Mouse (Mus musculus) right cerebral cortex, postnatal 4 days (tissue): Measurements from ENCODE around the gene Guk1.
A peak's percentile ranks its signal among the peaks of the same experiment; 100 is the strongest.

Source experiments
- DNase-seq: peaks from one replicate; pipeline ENCODE4 v3.0.0-alpha.2; 2022

The Guk1 gene

DNA sequence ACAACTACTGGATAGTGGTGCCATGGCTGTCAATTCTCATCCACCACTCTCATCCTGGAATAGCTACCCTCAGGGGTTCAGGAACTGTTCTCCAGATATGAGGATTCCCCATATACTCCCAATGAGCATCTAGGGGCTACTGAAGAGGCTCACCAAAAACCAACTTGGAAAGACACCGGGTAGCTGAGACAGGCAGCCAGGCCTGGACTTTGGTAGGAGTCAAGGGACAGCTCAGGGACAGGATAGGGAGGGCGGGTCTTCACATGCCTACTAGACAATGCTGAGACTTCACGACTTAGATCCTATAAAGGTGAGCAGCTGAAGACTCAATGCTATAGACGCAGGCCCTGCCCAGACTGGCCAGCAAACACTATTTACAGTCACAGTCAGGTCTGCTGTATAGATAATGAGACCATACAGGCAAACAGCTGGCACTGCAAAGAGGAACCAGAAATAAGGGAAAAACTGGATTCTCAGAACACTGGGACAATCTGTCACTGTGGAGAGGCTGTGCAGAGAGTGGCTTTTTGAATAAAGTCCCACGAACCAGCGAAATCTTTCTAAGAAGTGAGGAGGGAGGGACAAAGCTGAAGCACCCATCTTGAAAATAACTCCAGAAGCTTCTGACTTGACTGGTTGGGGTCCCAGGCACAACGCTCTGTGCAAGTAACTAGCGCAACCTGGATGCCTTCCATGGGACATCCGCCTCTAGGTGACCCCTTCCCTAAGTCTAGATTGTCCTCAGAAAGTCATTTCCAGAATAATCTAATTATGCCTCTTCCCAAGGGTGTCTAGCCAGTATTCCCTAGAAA lies 29.4 kb downstream of the Guk1 start:
- peak; percentile 24 for DNase-seq

DNA sequence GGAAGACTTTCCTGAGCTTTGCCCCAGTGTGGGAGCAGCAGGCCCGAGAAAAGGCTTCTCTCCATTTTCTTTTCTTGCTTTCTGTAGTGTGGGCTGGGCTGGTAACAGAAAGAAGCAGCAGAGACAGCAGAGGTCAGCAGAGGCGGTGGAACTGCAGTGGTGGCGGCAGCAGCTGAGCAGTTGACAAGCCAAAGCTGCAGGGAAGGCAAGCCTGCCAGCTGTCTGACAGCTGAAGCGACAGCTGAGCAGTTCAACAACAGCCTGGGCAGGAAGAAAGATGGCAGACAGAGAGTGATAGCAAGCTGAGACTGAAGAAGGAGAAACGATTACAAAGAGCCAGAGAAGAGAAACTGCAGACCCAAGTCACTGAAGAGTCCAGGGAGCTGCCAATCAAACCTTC lies 30.6 kb downstream of the Guk1 start:
- no peak for DNase-seq

DNA sequence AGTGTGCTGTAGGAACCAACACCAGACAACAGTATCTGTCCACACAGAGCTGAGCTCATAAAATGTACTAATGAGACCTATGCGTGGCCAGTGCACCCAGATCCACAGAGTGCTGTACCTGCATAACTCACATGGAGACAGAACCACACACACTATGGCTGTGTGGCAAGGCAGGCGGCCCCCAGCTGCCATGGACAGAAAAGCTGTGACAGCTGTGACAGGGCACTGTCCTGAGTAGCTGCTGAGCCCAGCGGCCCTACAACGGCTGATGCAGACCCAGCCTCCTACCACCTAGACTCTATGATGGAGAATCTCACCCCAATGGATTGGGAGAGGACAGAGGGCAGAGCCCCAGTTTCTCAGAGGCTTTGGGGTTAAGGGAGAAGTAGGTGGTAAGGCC lies 32.5 kb downstream of the Guk1 start:
- DNase-seq, result no peak

DNA sequence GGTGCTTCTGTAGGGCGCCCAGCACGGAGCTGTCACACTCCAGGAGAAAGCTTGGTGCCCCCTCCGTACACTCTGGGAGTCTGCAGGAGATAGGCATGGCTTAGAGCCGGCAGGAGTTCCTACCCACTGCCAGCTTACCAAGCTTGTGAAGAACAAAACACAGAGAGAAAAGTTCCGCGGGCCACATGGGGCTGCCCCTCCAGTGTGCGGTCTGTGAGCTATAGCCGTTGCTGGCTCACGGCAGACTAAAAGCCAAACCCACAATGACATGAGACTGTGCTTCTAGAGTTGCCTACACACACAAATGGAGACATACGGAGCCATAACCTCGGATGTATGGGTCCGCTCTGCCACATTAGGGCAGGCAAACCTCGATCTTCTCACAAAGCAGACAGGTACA lies 32.9 kb downstream of the Guk1 start:
- no peak for DNase-seq

DNA sequence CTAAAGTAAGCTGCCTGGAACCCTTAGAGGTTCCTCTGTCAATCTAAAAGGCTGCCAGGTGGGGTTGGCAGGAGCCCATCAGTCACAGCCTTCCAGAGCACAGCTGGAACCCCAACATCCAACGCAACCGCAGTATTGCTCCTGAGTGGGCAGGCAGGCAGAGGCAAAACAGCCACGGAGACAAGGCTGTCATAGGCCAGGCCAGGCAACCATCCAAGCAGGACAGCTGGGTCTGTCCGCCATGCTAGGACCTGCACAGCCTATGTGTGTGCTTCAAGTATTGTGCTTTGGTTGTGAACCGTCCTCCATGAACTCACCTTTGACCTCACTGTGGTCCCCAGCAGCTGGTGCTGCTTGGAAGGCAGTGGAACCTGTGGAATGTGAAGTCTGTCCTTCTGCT lies 36.1 kb downstream of the Guk1 start:
- no peak for DNase-seq

DNA sequence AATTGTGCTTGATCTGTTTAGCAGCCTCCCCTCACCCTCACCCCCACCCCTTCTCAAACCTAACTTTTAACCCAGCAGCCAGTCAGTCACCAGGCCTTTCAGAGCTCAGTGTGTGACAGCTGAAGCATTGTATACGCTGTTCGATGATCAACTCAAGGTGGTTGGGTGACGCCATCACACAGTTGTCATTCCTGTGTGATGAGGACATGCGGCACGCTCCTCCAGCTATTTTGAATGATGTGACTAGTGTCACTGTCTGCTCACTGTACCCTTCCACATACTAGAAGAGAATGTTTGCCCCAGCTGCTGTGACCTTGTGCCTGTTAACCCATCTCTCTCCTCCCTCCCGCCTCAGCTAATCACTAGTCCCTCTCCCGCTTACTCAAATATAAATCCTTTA lies 37.8 kb downstream of the Guk1 start:
- DNase-seq, result no peak

DNA sequence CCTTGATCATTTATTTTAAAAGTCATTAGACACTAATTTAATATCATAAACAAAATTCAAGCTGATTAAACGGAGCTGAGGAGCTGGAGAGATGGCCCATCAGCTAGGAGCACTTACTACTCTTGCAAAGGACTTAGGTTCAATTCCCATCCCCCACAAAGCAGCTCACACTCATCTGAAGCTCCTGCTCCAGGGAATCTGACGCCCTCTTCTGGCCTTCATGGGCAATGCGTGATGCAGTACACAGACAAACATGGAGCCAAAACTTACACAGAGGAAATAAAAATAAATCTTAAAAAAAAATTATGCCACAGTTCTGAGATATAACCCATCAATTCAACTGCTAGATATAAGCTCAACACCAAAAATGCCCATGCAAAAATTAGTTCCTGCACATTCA lies 40.3 kb downstream of the Guk1 start:
- no peak for DNase-seq

DNA sequence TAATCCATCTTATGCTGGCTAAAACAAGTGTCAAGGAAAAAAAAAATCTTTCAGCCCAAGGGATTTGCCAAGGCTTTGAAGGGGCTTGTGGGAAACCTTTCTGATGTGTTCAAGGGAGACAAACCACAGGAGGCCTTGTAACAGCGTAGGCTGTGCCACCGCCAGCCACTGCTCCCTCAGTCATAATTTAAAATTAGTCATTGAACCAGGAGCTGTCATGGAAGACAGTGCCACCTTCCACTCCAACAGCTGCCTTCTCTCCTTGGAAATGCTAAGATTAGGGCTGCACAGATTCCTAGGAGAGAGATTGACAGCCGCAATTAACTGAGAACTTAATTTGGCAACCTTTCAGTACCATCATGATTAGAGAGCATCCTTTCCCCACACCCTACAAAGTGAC lies 42.7 kb downstream of the Guk1 start:
- no peak for DNase-seq

DNA sequence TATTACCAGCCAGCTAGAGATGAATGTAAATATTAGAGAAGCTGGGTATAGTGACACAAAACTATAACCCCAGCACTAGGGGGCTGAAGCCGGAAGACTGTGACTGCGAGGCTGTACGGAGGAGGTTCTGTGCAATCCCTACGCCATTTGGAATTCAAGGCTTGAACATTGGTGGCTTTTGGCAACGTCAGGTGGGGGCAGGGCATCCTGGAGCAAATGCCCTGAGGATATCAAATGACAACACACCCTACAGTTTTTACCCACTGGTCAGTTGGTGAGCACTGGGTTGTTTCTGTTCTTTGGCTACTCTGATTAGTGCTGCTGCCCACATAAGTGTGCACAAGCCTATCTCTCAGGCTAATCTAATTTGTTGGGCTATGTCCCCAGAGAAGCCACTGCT lies 49.0 kb downstream of the Guk1 start:
- DNase-seq, result no peak

DNA sequence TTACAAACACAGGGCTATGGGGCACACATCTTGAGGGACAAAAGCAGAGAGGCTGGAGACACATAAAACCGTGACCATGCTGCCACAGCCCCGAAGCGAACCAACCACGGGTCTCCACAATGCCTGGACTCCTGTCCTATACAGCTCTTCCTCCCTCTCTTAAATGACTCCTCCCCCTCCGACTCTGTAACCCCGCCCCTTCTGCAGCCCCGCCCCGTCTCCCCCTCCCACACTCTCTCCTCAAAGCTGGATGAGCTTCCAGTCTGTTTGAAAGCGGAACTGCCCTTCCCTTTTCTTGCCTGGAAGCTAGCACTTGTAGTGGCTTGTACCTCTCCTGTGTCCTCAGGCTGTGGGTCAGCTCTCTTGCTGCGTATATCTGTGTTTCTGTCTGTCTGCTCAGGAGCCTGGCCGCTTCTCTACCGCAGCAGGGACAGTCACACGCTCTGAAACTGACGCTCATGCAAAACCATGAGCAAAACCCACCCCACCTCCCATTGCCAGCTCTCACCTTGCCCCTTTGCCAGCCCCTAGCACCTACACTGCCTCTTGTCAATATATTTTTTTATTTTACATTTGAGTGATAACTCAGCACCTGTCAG lies 50.1 kb downstream of the Guk1 start:
- no peak for DNase-seq

DNA sequence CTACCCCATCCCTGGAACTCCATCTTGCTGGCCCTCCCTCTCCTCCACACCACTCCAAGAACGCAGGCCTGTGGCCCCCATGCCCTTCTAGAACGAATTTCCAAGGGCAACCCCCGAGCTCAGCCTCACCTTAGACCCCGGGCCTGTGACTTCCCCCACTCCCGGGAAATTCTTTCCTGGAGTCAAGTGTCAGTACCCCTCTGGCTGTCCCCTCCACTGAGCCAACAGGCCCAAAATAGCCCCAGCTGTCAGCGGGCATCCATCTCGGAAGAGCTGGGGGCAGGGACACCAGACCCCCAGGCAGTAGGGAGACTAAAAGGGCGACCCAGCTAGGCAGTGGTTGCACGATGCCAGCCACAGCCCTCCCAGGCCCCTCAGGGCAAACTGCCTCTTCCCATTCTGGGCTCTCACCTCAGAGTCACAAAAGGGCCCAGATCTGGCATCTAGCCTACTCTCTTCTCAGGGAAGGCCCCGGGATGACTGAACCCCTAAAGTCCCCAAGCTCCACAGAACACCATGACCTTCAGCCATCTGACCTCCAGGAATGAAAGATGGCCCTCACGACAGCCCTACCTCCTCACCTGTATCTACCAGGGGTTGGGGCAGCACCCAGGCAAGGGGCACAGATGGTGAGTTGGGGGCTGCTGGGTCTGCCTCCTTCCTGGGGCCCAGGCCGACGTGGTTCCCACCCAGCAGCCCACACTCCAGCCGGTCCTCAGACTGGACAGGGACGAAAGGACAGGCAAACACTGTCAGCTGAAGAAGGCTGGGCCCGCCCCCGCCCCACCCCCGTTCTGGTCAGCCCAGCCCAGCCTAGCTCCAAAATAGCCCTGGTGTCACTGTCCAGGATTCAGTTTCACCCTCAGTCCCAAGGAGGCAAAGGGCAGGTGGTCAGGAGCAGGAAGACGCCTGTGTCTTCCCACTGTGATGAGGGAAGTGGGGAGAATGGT lies 53.2 kb downstream of the Guk1 start:
- DNase-seq, result no peak

DNA sequence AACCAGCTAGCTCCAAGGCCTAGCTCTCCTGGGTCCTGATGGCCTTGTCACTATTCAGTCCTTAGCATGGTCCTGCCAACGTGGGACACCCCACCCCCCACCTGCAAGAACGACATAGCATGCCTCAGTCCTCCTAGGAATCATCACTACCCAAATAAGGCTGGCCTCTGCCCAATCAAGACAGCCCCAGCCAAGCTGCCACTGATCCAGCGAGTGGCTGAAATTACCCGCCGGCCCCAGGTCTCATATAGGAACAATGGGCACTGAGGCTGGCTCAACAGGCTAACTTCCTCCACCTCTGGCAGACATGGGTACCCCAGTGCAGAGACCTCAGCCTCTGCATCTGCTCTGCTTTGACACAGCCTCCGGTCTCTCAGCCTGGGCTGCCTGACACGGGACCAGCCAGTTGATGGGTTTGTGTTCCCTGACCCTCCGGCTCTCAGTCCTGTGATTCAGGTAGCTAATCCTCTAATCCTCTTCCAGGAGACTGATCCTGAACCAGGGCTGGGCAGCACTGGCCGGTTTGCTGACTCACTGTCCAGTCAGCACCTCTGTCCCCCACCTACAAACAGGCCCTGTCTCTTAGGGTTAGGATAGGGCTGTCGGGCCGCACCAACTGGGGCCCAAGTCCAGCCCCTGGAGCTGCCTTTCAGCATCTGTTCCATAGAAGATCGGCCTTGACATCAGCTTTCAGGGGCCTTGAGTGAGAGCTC lies 54.9 kb downstream of the Guk1 start:
- no peak for DNase-seq

DNA sequence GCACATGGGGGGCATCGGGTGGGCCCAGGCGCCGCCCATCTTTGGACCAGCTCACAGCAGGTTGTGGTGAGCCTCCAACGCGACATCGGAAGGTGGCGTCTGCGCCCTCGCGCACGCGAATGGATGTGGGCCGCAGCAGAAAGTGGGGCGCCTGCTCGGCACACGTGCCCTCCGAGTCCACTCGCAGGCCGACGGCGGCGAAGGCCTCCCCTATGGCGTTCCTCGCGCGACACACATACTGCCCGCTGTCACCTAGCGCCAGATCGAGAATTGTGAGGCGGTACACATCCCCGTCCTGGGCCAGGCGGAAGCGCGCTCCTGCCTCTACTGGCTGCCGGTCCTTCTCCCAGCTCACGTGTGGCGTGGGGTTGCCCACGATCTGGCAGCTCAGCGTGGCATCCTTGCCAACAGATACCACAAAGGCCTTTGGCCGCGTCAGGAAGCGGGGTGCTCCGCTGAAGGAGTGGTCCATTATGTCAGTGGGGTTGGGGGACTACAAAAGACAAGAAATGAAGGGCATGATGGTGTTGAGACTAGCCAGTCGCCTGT lies 56.0 kb downstream of the Guk1 start, which contains the start of gene Obscn:
TSS of gene Obscn (minus strand) at position 499 of the 549 bp plus-strand sequence.
- DNase-seq, result peak; percentile 20

DNA sequence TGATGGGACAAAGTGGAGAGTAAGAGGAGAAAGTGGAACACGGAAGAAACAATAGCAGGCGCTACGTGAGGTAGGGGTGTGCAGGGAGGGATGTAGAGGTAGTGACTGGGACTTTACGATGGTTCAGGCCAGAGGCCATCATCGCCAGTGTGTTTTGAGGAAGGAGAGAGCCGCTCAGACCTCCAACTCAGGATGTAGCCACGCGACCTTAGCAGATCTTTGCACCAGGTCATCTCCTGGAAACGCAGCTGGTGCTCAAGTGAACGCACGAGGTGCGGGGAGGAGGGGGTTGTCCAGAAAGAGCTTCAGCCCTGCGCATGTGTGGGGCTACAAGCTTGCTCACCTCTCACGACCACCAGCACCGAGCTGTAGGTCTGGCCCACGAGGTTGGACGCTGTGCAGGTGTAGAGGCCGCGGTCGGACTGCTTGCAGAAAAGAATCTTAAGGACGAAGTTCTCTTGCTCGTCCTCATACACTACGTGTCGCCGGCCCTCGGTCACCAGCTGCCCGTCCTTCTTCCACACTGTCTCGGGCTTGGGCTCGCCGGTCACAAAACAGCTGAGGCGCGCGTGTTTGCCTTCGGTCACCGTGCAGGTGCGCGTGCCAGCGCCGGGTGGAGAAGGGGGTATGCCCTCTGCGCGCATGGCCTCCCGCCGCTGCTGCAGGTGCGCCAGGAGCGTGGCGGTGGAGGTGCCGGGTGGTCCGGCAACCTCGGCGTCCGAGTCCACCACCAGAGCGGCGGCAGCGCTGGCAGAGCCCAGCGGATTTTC lies 56.8 kb downstream of the Guk1 start:
- no peak for DNase-seq

DNA sequence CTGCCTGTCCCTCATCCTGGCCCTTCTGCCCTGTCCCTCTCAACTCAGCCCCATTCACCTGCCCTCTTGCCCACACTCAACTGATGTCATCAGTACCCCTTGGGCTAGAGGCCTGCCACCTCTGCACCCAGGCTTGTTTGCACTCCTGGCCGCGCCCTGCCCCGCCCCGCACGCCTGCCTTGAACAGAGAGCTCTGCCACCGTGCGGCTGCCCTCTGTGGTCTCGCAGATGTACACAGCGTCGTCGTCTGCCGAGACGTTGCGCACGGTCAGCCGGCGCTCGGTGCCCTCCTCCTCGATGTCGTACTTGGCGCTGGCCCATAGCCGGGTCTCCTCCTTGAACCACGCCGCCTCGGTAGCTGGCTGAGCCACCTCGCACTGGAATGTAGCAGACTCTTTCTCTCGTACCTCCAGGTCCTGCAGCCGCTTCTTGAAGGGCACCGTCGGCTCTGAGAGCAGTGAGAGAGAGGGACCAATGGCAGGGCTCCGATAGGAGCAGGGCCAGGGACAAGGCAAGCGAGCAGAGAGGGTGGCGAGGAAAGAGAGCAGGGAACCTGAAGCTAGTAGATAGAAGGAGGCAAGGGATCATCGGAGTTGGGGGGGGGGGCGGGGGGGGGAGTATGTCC lies 57.5 kb downstream of the Guk1 start:
- no peak for DNase-seq
